Mouse (Mus musculus) intestine, embryonic 14.5 days (tissue): ENCODE data around the gene Pgls. TPM values are rescaled to one million over a fixed set of nuclear protein-coding genes. Genes with fewer than 3 reads are reported as not detected.

Source experiments
- ATAC-seq: fragments of 200-750 bp; cut with Nextera tagmentation; replicated peaks from 2 replicates; pipeline ENCODE4 v1.8.0; 2017; ENCODE audit warnings: low read depth, moderate number of reproducible peaks, moderate TSS enrichment, moderate library complexity; ENCODE audit not compliant: low FRiP score, low TSS enrichment
- DNase-seq: peaks from one replicate; pipeline ENCODE4 v3.0.0-alpha.2; 2018; ENCODE audit warnings: low spot score
- H3K27ac ChIP-seq: fragments of 300-500 bp; sonication (generic); 2 replicates; pipeline ENCODE4 v1.5.1; 2014; ENCODE audit warnings: low read depth, mild to moderate bottlenecking, control low read depth
- H3K27me3 ChIP-seq: fragments of 300-500 bp; sonication (generic); replicated peaks from 2 replicates; pipeline ENCODE4 v1.6.1; 2014; ENCODE audit warnings: low read length, control low read depth; ENCODE audit not compliant: control insufficient read depth, insufficient read depth
- H3K36me3 ChIP-seq: fragments of 300-500 bp; sonication (generic); 2 replicates; pipeline ENCODE4 v1.6.1; 2014; ENCODE audit warnings: low read length, control low read depth; ENCODE audit not compliant: control insufficient read depth, insufficient read depth
- H3K4me1 ChIP-seq: fragments of 300-500 bp; sonication (generic); replicated peaks from 2 replicates; pipeline ENCODE4 v1.6.1; 2014; ENCODE audit warnings: low read length, control low read depth, mixed read lengths; ENCODE audit not compliant: control insufficient read depth, insufficient read depth
- H3K4me2 ChIP-seq: fragments of 300-500 bp; sonication (generic); 2 replicates; pipeline ENCODE4 v1.6.1; 2014; ENCODE audit warnings: low read length
- H3K4me3 ChIP-seq: fragments of 300-500 bp; sonication (generic); 2 replicates; pipeline ENCODE4 v1.5.1; 2014; ENCODE audit warnings: low read depth, low read length, control low read depth, mixed read lengths
- H3K9ac ChIP-seq: fragments of 300-500 bp; sonication (generic); 2 replicates; pipeline ENCODE4 v1.6.1; 2014; ENCODE audit warnings: mild to moderate bottlenecking, low read length
- H3K9me3 ChIP-seq: fragments of 300-500 bp; sonication (generic); 2 replicates; pipeline ENCODE4 v1.6.1; 2016; ENCODE audit warnings: low read length, control low read depth; ENCODE audit not compliant: control insufficient read depth
- WGBS: fragments of 180-500 bp; shearing (Covaris S2); extraction: QIAGEN DNeasy Blood & Tissue Kit; methylation state at CpG from one replicate; pipeline ENCODE4 v1.1.7; 2014; 5-methylcytosine and 5-hydroxymethylcytosine counted together
- polyA plus RNA-seq: library from polyadenylated mRNA; unstranded; fragments of >200 nt; fragmentation: Nextera tagmentation; extraction: Ambion mirVana; gene quantifications from 2 replicates; pipeline ENCODE4 v1.2.1, GENCODE M21; 2014

The Pgls gene
- polyA plus RNA-seq, 1 experiment from 2014 or later = 286 TPM

- no peaks in the 10 kb centered on the region for H3K4me1 ChIP-seq
- peaks cover 99% of the 10 kb centered on the region for H3K36me3 ChIP-seq
- no peaks in the 10 kb centered on the region for H3K27me3 ChIP-seq
- no peak overlapping the region for H3K9ac ChIP-seq
- ATAC-seq = no peak
- peaks cover 20% of the 10 kb centered on the region for H3K9me3 ChIP-seq
- no peak overlapping the region for H3K27ac ChIP-seq
- 98% methylated on average over 2 of the region's 2 CpGs for WGBS
- H3K4me2 ChIP-seq = no peak overlapping the region
- no peak for DNase-seq
- H3K4me3 ChIP-seq = no peak overlapping the region
Observed at GRCm38 (mm10) chr8:71619786-71620185, 27.8 kb downstream of the Pgls start.

- 69% methylated on average over 1 of the region's 1 CpGs for WGBS
- Histone ChIP-seq H3K36me3 (peaks cover 61% of the 10 kb centered on the region), H3K9me3 (peaks cover 20% of the 10 kb centered on the region), H3K27ac (no peak overlapping the region), H3K27me3 (0 out of 2 replicates have a peak, but pooled peaks cover 3% of the 10 kb centered on the region), H3K9ac (no peak overlapping the region), H3K4me2 (no peak overlapping the region), H3K4me1 (peaks cover 26% of the 10 kb centered on the region), H3K4me3 (no peak overlapping the region)
- ATAC-seq (no peak), DNase-seq (no peak)
Observed at GRCm38 (mm10) chr8:71625088-71625487, 33.1 kb downstream of the Pgls start.

GRCm38 (mm10) chr8:71626753-71627152, 34.8 kb downstream of the Pgls start:
- H3K4me3 ChIP-seq = no peak overlapping the region
- no peak for DNase-seq
- WGBS = 92% methylated on average over 9 of the region's 9 CpGs
- no peak overlapping the region for H3K9ac ChIP-seq
- peaks cover 26% of the 10 kb centered on the region for H3K4me1 ChIP-seq
- peaks cover 16% of the 10 kb centered on the region for H3K9me3 ChIP-seq
- peaks cover 44% of the 10 kb centered on the region for H3K36me3 ChIP-seq
- peaks cover 3% of the 10 kb centered on the region; the same call in 1 of the 2 replicates for H3K27me3 ChIP-seq
- H3K4me2 ChIP-seq = no peak overlapping the region
- no peak overlapping the region for H3K27ac ChIP-seq
- no peak for ATAC-seq

GRCm38 (mm10) chr8:71627265-71628099, 35.5 kb downstream of the Pgls start:
- H3K36me3 ChIP-seq = peaks cover 37% of the 10 kb centered on the region
- no peak overlapping the region for H3K4me2 ChIP-seq
- no peak overlapping the region for H3K27ac ChIP-seq
- no peak for ATAC-seq
- WGBS = 40% methylated on average over 9 of the region's 9 CpGs
- no peak for DNase-seq
- H3K9me3 ChIP-seq = peaks cover 9% of the 10 kb centered on the region
- H3K27me3 ChIP-seq = peaks cover 3% of the 10 kb centered on the region; the same call in 1 of the 2 replicates
- no peak overlapping the region for H3K4me3 ChIP-seq
- no peak overlapping the region for H3K9ac ChIP-seq
- H3K4me1 ChIP-seq = peaks cover 26% of the 10 kb centered on the region

GRCm38 (mm10) chr8:71628396-71629095, 36.6 kb downstream of the Pgls start:
- Histone ChIP-seq H3K27me3 (peaks cover 3% of the 10 kb centered on the region; the same call in 1 of the 2 replicates), H3K4me1 (peaks cover 26% of the 10 kb centered on the region), H3K27ac (peak overlapping the region; percentile 63), H3K9me3 (no peaks in the 10 kb centered on the region), H3K4me2 (peak overlapping the region; percentile 96), H3K4me3 (peak overlapping the region; percentile 51), H3K9ac (peak overlapping the region; percentile 66), H3K36me3 (peaks cover 26% of the 10 kb centered on the region)
- WGBS = 5% methylated on average over 16 of the region's 16 CpGs
- no peak for ATAC-seq
- DNase-seq = no peak

- peak overlapping the region; percentile 51 for H3K4me3 ChIP-seq
- H3K36me3 ChIP-seq = peaks cover 20% of the 10 kb centered on the region
- no peaks in the 10 kb centered on the region for H3K9me3 ChIP-seq
- peak; percentile 86 for ATAC-seq
- H3K4me2 ChIP-seq = peak overlapping the region; percentile 96
- WGBS = under 1% methylated on average over 55 of the region's 55 CpGs
- peaks cover 26% of the 10 kb centered on the region for H3K4me1 ChIP-seq
- H3K27me3 ChIP-seq = peaks cover 5% of the 10 kb centered on the region; the same call in 1 of the 2 replicates
- H3K9ac ChIP-seq = peak overlapping the region; percentile 66
- DNase-seq = peak; percentile 96
- peak overlapping the region; percentile 63 for H3K27ac ChIP-seq
Observed at GRCm38 (mm10) chr8:71629096-71629697, 37.2 kb downstream of the Pgls start.

- peaks cover 14% of the 10 kb centered on the region for H3K36me3 ChIP-seq
- H3K27me3 ChIP-seq = peaks cover 5% of the 10 kb centered on the region; the same call in 1 of the 2 replicates
- peak; percentile 56 for ATAC-seq
- WGBS = 4% methylated on average over 25 of the region's 25 CpGs
- peaks cover 26% of the 10 kb centered on the region for H3K4me1 ChIP-seq
- H3K9me3 ChIP-seq = no peaks in the 10 kb centered on the region
- no peak for DNase-seq
- H3K27ac ChIP-seq = no peak overlapping the region; the same call in 1 of the 2 replicates
- H3K4me2 ChIP-seq = peak overlapping the region; percentile 96
- peak overlapping the region; percentile 51 for H3K4me3 ChIP-seq
- H3K9ac ChIP-seq = peak overlapping the region; percentile 66
Observed at GRCm38 (mm10) chr8:71629781-71630212, 37.8 kb downstream of the Pgls start.

- Histone ChIP-seq H3K9ac (no peak overlapping the region), H3K9me3 (no peaks in the 10 kb centered on the region), H3K4me2 (no peak overlapping the region), H3K27me3 (peaks cover 5% of the 10 kb centered on the region; the same call in 1 of the 2 replicates), H3K36me3 (0 out of 2 replicates have a peak, but pooled peaks cover 9% of the 10 kb centered on the region), H3K4me3 (no peak overlapping the region), H3K27ac (no peak overlapping the region), H3K4me1 (peaks cover 26% of the 10 kb centered on the region)
- no peak for ATAC-seq
- WGBS = 82% methylated on average over 6 of the region's 6 CpGs
- DNase-seq = no peak
Observed at GRCm38 (mm10) chr8:71630761-71631160, 38.8 kb downstream of the Pgls start.
